Mouse (Mus musculus): ENCODE measurements around the gene Anxa9. TPM values are rescaled to one million over a fixed set of nuclear protein-coding genes. Genes with fewer than 3 reads are reported as not detected.

The Anxa9 gene
- polyA plus RNA-seq, 1 experiment from 2014 or later: 1.6 TPM

DNA sequence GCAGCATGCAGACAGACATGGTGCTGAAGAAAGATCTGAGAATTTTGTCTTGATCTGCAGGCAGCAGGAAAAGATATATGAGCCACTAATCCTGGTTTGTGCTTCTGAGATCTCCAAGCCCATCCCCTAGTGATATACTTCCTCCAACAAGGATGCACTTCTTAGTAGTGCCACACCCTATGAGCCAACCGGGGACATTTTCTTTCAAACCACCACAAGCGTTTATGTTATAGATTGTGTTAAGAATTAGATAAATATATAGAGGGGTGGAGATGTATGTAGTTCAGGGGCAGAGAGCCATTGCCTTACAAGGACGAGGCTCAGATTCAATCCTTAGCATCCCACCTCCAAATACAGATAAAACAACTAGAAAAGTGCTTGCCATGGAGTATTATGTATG lies 3.5 kb upstream of the Anxa9 start:
- no peak for DNase-seq (ENCODE audit: low spot score)
- no peak overlapping the region for H3K9ac ChIP-seq (ENCODE audit: low read length)
- ATAC-seq (ENCODE audit: insufficient number of reproducible peaks, low FRiP score, low TSS enrichment, low read depth): no peak
- H3K9me3 ChIP-seq (ENCODE audit: control insufficient read depth, low read length): no peaks in the 10 kb centered on the region
- 74% methylated on average over 3 of the region's 3 CpGs for WGBS
- H3K27ac ChIP-seq (replicated peaks; ENCODE audit: low read depth, low read length): no peak overlapping the region
- H3K4me3 ChIP-seq (ENCODE audit: low read depth, low read length): no peak overlapping the region
- no peak overlapping the region for H3K4me2 ChIP-seq (ENCODE audit: low read depth, severe bottlenecking)
- H3K4me1 ChIP-seq (ENCODE audit: control insufficient read depth, insufficient read depth, low read length): 0 out of 2 replicates have a peak, but pooled peaks cover 2% of the 10 kb centered on the region
- no peaks in the 10 kb centered on the region for H3K27me3 ChIP-seq (ENCODE audit: control insufficient read depth, insufficient read depth, low read length)
- H3K36me3 ChIP-seq (ENCODE audit: control insufficient read depth, insufficient read depth, low read length): no peaks in the 10 kb centered on the region

DNA sequence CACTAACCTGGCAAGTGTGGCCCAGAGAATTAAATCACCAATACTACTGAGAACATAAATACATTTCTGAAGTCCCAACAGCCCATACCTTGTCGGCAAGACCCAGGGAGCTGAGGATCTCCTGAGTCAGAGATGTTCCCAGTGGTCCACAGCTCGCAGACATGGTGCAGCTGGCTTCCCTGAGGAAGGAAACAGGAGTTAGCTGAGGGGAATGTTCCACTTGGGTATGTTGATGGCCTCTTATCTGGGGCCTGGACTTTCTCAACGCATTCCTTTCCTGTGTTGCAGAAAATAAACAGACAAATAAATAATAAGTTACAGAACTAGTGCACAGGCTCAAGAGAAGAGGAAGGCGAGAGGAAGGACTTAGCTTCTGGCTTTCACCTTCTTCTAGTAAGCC lies 732 bp downstream of the Anxa9 start:
- 82% methylated on average over 4 of the region's 4 CpGs for WGBS
- Histone ChIP-seq H3K27me3 (ENCODE audit: control insufficient read depth, insufficient read depth, low read length) (no peaks in the 10 kb centered on the region), H3K4me3 (ENCODE audit: low read depth, low read length) (no peak overlapping the region), H3K4me1 (ENCODE audit: control insufficient read depth, insufficient read depth, low read length) (no peaks in the 10 kb centered on the region), H3K9ac (ENCODE audit: low read length) (no peak overlapping the region), H3K9me3 (ENCODE audit: control insufficient read depth, low read length) (no peaks in the 10 kb centered on the region), H3K27ac (replicated peaks; ENCODE audit: low read depth, low read length) (no peak overlapping the region), H3K36me3 (ENCODE audit: control insufficient read depth, insufficient read depth, low read length) (no peaks in the 10 kb centered on the region), H3K4me2 (ENCODE audit: low read depth, severe bottlenecking) (no peak overlapping the region)
- DNase-seq (ENCODE audit: low spot score): no peak
- ATAC-seq (ENCODE audit: insufficient number of reproducible peaks, low FRiP score, low TSS enrichment, low read depth): no peak

DNA sequence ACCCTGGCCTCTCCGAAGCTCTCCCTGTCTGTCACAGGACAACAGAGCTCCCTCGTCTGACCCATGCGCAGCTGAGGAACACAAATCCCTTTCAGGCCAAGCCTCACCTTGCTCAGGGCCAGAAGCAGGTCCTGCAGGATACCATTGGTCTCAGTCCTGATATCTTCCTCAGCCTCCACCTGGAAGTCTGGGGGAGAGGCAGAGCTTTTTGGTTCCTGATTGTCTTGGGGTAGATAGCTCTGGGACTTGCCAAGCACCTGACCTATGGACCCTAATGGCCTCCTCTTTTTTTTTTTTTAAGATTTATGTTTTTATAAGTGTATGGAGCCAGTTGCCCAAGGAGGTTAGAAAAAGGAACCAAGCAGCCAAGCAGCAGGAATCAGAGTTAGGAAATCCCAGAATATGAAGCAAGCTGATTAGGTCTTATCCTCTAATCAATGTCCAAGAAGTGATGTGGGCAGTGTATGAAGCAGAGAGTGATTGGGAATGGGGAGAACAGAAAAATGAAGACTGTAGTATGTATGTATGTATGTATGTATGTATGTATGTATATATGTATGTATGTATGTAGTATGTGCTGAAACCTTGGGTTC lies 5.7 kb downstream of the Anxa9 start:
- no peak for DNase-seq (ENCODE audit: low spot score)
- Histone ChIP-seq H3K9me3 (ENCODE audit: control insufficient read depth, low read length) (no peaks in the 10 kb centered on the region), H3K4me3 (ENCODE audit: low read depth, low read length) (no peak overlapping the region), H3K4me2 (ENCODE audit: low read depth, severe bottlenecking) (no peak overlapping the region), H3K27me3 (ENCODE audit: control insufficient read depth, insufficient read depth, low read length) (no peaks in the 10 kb centered on the region), H3K36me3 (ENCODE audit: control insufficient read depth, insufficient read depth, low read length) (no peaks in the 10 kb centered on the region), H3K4me1 (ENCODE audit: control insufficient read depth, insufficient read depth, low read length) (no peaks in the 10 kb centered on the region), H3K27ac (replicated peaks; ENCODE audit: low read depth, low read length) (no peak overlapping the region), H3K9ac (ENCODE audit: low read length) (no peak overlapping the region)
- ATAC-seq (ENCODE audit: insufficient number of reproducible peaks, low FRiP score, low TSS enrichment, low read depth): no peak
- WGBS: 85% methylated on average over 3 of the region's 3 CpGs

DNA sequence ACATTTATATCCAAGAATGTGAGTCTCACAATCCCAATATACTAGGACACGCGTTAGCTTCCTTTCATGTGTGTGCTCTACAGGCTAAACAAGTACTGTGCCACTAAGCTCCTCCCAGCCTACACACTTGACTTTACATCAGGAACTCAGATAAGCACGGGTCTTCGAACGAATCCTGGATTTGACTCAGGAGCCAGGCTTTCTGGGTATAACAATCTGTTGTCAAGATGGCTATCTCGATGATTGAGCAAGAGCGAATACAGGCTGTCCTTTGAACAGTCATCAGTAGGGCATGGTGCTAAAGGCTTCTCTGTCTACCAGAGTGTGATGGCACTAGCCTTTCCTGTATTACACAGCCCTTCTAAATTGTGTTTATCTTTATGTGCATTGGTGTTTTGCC lies 9.0 kb downstream of the Anxa9 start:
- no peaks in the 10 kb centered on the region; the same call in 1 of the 2 replicates for H3K4me1 ChIP-seq (ENCODE audit: control insufficient read depth, insufficient read depth, low read length)
- H3K36me3 ChIP-seq (ENCODE audit: control insufficient read depth, insufficient read depth, low read length): no peaks in the 10 kb centered on the region
- ATAC-seq (ENCODE audit: insufficient number of reproducible peaks, low FRiP score, low TSS enrichment, low read depth): no peak
- DNase-seq (ENCODE audit: low spot score): no peak
- H3K27ac ChIP-seq (replicated peaks; ENCODE audit: low read depth, low read length): no peak overlapping the region
- 83% methylated on average over 7 of the region's 7 CpGs for WGBS
- no peaks in the 10 kb centered on the region for H3K27me3 ChIP-seq (ENCODE audit: control insufficient read depth, insufficient read depth, low read length)
- no peak overlapping the region for H3K4me2 ChIP-seq (ENCODE audit: low read depth, severe bottlenecking)
- H3K4me3 ChIP-seq (ENCODE audit: low read depth, low read length): no peak overlapping the region
- no peaks in the 10 kb centered on the region for H3K9me3 ChIP-seq (ENCODE audit: control insufficient read depth, low read length)
- H3K9ac ChIP-seq (ENCODE audit: low read length): no peak overlapping the region

DNA sequence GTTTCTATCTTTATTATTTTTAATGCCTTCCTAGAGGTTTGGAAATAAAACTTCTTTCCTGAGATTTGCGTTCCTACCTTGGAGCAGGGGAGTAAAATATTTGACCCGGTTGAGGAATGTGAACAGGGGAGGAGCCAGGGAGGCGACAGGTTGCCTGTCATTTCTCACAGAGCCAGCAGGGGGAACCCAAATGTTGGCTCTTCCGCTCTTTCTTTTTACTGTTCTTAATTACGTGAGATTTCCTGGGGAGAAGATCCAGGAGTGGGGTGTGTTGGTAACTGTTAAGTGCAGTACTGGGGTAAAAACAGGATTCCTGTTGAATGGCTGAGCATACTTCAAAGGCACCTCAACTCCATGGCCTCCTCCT lies 10.9 kb downstream of the Anxa9 start:
- H3K27ac ChIP-seq (replicated peaks; ENCODE audit: low read depth, low read length): no peak overlapping the region
- no peak overlapping the region for H3K4me2 ChIP-seq (ENCODE audit: low read depth, severe bottlenecking)
- no peak for ATAC-seq (ENCODE audit: insufficient number of reproducible peaks, low FRiP score, low TSS enrichment, low read depth)
- 6% methylated on average over 5 of the region's 5 CpGs for WGBS
- H3K4me1 ChIP-seq (ENCODE audit: control insufficient read depth, insufficient read depth, low read length): no peaks in the 10 kb centered on the region; the same call in 1 of the 2 replicates
- no peaks in the 10 kb centered on the region for H3K36me3 ChIP-seq (ENCODE audit: control insufficient read depth, insufficient read depth, low read length)
- DNase-seq (ENCODE audit: low spot score): peak; percentile 72
- no peaks in the 10 kb centered on the region for H3K9me3 ChIP-seq (ENCODE audit: control insufficient read depth, low read length)
- no peak overlapping the region for H3K9ac ChIP-seq (ENCODE audit: low read length)
- H3K27me3 ChIP-seq (ENCODE audit: control insufficient read depth, insufficient read depth, low read length): no peaks in the 10 kb centered on the region
- no peak overlapping the region for H3K4me3 ChIP-seq (ENCODE audit: low read depth, low read length)

DNA sequence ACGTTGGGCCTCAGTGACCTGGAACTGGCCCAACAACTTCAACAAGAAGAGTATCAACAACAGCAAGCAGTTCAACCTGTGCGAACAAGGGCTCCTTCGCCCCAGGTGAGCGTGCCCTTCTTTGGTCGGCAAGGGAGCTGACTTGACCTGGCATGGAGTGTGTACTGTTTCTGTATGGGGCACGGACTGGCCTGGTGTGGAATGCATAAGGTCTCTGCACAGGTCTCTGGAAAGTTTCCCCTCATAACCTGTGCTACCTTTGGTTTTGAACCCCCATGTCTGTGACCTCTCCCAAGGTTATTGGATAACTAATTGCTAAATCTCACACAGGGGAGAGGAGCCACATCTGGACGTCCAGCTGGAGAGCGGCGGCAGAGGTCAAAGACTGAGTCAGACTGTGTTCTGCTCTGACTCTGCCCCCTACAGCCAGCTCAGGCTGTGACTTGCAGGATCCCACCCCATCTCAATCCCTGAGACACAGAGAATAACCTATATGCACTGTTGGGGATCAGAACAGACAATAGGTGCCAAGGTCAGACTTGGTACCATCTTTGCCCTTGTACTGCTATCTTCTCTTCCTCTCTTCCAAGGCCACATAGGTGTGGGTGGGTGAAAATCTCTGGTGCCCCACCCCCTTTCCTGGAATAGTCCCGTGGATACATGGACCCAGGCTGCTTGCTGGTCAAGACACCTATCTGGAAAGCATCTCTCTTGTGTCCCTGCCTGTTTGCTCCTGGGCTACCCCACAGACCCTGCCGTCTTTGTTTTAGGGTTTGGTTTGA lies 11.5 kb downstream of the Anxa9 start:
- H3K36me3 ChIP-seq (ENCODE audit: control insufficient read depth, insufficient read depth, low read length): no peaks in the 10 kb centered on the region
- no peak overlapping the region for H3K4me2 ChIP-seq (ENCODE audit: low read depth, severe bottlenecking)
- H3K9ac ChIP-seq (ENCODE audit: low read length): no peak overlapping the region
- no peak overlapping the region for H3K4me3 ChIP-seq (ENCODE audit: low read depth, low read length)
- ATAC-seq (ENCODE audit: insufficient number of reproducible peaks, low FRiP score, low TSS enrichment, low read depth) (0 out of 2 replicates have a peak, but pooled peaks have one; percentile 28), DNase-seq (ENCODE audit: low spot score) (no peak)
- no peaks in the 10 kb centered on the region for H3K27me3 ChIP-seq (ENCODE audit: control insufficient read depth, insufficient read depth, low read length)
- no peaks in the 10 kb centered on the region for H3K9me3 ChIP-seq (ENCODE audit: control insufficient read depth, low read length)
- H3K4me1 ChIP-seq (ENCODE audit: control insufficient read depth, insufficient read depth, low read length): no peaks in the 10 kb centered on the region; the same call in 1 of the 2 replicates
- WGBS: 76% methylated on average over 11 of the region's 11 CpGs
- H3K27ac ChIP-seq (replicated peaks; ENCODE audit: low read depth, low read length): no peak overlapping the region

DNA sequence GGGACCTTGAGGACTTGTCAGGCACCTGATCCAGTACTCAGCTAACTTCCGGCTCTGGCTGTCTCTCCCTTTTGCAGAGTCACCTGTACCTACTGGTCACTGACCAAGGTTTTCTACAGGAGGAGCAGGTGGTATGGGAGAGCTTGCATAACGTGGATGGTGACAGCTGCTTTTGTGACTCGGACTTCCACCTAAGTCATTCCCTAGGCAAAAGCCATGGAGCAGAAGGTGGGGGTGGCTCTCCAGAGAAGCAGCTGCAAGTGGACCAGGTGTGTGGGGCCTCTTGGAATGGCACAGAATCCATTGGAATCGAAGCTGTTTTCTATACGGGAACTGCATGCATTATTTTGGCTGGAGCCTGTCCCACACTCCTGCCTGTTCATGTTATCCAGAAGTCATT lies 12.3 kb downstream of the Anxa9 start:
- H3K4me3 ChIP-seq (ENCODE audit: low read depth, low read length): no peak overlapping the region
- WGBS: 88% methylated on average over 5 of the region's 5 CpGs
- H3K36me3 ChIP-seq (ENCODE audit: control insufficient read depth, insufficient read depth, low read length): no peaks in the 10 kb centered on the region
- no peak overlapping the region for H3K9ac ChIP-seq (ENCODE audit: low read length)
- no peak overlapping the region for H3K4me2 ChIP-seq (ENCODE audit: low read depth, severe bottlenecking)
- no peak for DNase-seq (ENCODE audit: low spot score)
- no peak overlapping the region for H3K27ac ChIP-seq (replicated peaks; ENCODE audit: low read depth, low read length)
- no peaks in the 10 kb centered on the region for H3K9me3 ChIP-seq (ENCODE audit: control insufficient read depth, low read length)
- H3K4me1 ChIP-seq (ENCODE audit: control insufficient read depth, insufficient read depth, low read length): no peaks in the 10 kb centered on the region; the same call in 1 of the 2 replicates
- no peaks in the 10 kb centered on the region for H3K27me3 ChIP-seq (ENCODE audit: control insufficient read depth, insufficient read depth, low read length)
- no peak for ATAC-seq (ENCODE audit: insufficient number of reproducible peaks, low FRiP score, low TSS enrichment, low read depth)

DNA sequence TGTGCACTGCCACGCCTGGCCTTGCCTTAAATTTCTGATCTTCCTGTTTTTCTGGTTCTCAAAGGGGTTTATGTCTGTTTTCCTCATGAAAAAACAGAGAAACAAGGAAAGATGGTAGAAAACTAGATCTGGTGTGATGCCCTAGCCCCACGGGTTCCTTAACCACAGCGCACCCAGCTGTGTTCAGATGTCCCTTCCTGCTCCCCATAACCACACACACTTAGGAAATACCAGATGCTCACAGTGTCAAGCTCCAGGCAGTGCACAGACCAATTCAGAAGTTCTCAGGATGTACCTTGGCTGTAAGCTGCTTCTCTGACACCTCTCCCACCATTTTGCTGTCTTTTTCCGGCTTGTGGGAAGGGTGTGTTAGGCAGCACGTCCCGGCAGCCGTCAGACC lies 12.7 kb downstream of the Anxa9 start:
- H3K36me3 ChIP-seq (ENCODE audit: control insufficient read depth, insufficient read depth, low read length): no peaks in the 10 kb centered on the region
- DNase-seq (ENCODE audit: low spot score) (no peak), ATAC-seq (ENCODE audit: insufficient number of reproducible peaks, low FRiP score, low TSS enrichment, low read depth) (no peak)
- H3K9ac ChIP-seq (ENCODE audit: low read length): no peak overlapping the region
- no peak overlapping the region for H3K27ac ChIP-seq (replicated peaks; ENCODE audit: low read depth, low read length)
- 85% methylated on average over 7 of the region's 7 CpGs for WGBS
- no peak overlapping the region for H3K4me2 ChIP-seq (ENCODE audit: low read depth, severe bottlenecking)
- no peak overlapping the region for H3K4me3 ChIP-seq (ENCODE audit: low read depth, low read length)
- H3K27me3 ChIP-seq (ENCODE audit: control insufficient read depth, insufficient read depth, low read length): no peaks in the 10 kb centered on the region
- H3K9me3 ChIP-seq (ENCODE audit: control insufficient read depth, low read length): no peaks in the 10 kb centered on the region
- no peaks in the 10 kb centered on the region; the same call in 1 of the 2 replicates for H3K4me1 ChIP-seq (ENCODE audit: control insufficient read depth, insufficient read depth, low read length)

Data from limb, embryonic 11.5 days (tissue).